Mouse (Mus musculus): Measurements from ENCODE around the gene 2810021J22Rik. TPM values are rescaled to one million over a fixed set of nuclear protein-coding genes. Genes with fewer than 3 reads are reported as not detected.
"Not testable (repeated sequence)": the region's sequence is repeated elsewhere in the genome, so short reads cannot be mapped to it uniquely, and the experiment has no call there.

2810021J22Rik gene
- 10 to 100 TPM in 3 of 4 experiments, 1 to 10 TPM in 1; 7.1 to 14.0 (median 12.1) TPM for total RNA-seq (2022)

DNA sequence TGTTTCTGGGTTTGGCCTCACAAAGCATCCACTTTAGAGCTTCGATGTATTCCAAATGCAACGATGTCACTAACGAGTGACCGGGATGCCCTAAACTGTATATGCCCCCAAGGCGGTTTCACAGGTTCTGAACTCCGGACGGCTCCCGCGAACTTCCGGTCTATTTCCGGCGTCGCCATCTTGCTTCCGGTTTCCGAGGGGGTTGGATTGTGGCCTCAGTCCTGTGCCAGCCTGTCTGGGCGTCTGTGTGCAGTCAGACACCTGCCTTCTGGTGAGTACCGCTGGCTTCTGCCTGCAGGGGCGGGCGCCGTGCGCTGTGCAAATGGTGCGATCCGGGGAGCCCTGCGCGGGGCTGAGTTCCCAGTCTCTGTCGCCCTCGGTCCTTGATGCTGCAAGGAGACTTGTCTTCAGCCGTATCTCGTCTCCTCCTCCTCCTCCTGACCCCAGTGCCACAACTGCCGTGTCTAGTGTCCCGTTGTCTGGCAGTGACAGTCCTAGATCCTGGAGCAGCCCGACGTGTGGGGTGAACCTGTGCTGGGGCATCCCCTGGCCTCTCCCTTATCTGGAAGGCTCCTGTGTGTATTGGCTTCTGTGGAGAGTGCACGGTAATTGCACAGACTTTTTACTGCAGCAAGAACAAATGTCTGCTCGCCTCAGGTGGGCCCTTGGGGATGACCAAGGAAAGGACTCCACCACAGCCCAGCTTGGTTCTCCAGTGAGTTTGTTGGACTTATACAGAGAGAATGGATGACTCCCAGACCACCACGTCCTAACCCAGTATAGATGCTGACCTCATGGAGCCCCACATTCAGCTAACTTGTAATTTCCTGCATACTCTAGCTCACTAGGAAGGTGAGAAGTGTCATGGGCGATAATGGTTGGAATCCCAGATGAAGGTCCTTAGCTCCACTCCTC is at the start of gene 2810021J22Rik:
Gene 2810021J22Rik (plus strand): TSS at position 178 of the 915 bp plus-strand sequence.
- DNase-seq (ENCODE audit: low spot score in 2 of 2): peak; percentile 78 to 81

DNA sequence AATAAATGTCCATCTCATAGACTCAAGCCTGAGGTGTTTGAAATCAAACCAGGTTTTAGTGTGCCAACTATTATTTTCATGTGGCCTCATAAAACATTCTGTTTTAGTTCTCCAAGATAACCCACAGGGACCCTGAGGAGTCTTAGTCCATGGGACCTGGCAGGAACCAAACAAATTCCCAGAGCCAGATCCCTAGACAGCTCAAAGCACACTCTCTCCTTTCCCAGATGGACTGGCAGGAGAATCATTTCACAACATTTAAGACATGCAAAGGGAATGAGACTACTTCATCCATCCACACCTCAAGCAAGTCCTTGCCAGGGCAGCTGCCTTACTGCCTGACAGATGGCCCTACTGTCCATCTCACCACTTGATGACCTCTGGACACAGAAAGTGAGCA is 38.1 kb upstream of the 2810021J22Rik start, which contains the start of gene Olfr312:
Gene Olfr312 (plus strand): TSS at position 301 of the 400 bp plus-strand sequence.
- not testable (repeated sequence) for DNase-seq (ENCODE audit: low spot score in 2 of 2)

DNA sequence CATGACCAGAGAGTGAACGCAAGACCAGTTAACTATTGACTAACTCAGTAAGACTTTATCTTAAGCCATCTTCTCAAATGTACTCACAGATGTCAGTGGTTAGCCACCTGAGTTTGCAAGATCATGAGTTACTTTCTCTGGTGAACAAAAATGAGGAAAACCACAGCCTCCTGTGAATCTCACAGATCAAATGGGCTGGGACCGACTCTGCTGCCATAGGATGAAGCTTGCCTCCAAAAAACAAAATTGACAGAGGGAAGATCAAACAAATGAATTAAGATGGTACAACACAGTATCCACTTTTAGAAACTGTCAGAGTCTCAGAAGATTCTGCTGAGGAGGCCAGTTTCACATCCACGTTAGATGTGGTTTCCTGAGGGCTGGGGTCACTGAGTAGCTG is 37.3 kb upstream of the 2810021J22Rik start:
- DNase-seq (ENCODE audit: low spot score in 2 of 2): no peak

DNA sequence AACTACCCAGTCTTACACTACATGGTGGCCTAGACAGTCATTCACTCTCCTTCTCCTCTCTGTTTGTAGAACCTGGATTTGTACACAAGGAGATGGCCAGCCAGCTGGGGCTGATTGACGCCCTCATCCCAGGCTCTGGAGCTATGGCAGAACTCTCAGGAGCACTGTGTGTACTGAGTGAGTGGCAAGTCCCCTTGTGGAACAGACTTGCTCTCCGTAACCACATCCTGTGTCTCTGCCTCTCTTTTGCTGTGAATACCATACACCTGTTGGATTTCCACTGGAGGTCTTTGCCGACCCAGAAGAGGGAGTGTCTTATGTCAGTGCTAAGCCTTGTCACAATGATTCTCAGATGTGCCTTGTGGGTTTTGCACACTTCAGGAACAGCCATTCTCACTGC is 34.5 kb upstream of the 2810021J22Rik start:
- not testable (repeated sequence) for DNase-seq (ENCODE audit: low spot score in 2 of 2)

DNA sequence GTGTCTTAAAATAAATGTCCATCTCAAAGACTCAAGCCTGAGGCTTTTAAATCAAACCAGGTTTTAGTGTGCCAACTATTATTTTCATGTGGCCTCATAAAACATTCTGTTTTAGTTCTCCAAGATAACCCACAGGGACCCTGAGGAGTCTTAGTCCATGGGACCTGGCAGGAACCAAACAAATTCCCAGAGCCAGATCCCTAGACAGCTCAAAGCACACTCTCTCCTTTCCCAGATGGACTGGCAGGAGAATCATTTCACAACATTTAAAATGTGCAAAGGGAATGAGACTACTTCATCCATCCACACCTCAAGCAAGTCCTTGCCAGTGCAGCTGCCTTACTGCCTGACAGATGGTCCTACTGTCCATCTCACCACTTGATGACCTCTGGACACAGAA is 28.1 kb upstream of the 2810021J22Rik start, which contains the start of gene Olfr311:
Gene Olfr311 (plus strand): TSS at position 301 of the 400 bp plus-strand sequence.
- not testable (repeated sequence) for DNase-seq (ENCODE audit: low spot score in 2 of 2)

DNA sequence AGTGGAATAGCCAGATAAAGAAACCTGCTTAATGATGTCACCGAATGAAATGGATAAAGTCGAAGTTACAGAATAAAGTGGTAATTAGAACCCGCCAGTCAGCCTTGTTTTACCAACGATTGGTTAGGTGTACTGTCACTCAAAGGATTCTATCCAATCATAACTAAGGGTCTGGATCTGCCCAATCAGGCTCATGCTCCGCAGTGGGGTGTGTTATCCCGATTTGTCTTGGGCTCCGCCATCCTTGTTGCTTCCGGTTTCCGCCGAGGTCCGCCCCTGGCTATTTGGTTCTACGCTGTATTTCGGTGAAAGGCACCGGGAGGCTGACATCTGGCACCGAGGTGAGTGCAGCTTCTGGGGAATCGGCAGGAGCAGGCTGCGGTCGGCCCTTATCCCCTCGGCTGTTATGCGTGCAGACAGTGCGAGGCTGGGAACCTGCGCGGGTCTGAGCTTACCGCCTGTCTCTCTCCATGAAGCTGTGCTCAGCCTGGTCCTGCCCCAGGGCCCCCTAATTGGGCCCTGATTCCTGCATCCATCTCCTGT is 20.0 kb upstream of the 2810021J22Rik start, which contains the start of gene Gm12258:
Gene Gm12258 (plus strand): TSS at position 240 of the 543 bp plus-strand sequence.
- DNase-seq (ENCODE audit: low spot score in 2 of 2): peak; percentile 89 to 92

DNA sequence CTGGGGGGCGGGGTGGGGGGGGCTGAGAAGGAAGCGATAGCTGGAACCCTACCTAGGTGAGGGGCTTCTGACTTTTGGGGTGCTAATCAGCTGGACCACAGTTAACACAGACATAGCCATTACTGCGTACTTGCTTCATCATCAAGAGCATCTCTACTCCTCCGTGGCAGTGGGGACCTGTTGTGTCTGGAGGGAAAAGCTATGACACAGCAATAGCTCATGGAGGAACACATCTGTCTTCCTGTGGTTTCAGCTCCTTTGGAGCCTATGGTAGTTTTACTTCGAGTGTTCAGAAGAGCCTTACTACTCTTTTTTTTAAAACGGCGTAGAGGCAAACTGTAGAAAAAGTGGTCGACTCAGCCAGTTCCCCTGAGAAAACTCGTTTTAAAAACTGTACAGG is 19.4 kb upstream of the 2810021J22Rik start:
- no peak for DNase-seq (ENCODE audit: low spot score in 2 of 2)

DNA sequence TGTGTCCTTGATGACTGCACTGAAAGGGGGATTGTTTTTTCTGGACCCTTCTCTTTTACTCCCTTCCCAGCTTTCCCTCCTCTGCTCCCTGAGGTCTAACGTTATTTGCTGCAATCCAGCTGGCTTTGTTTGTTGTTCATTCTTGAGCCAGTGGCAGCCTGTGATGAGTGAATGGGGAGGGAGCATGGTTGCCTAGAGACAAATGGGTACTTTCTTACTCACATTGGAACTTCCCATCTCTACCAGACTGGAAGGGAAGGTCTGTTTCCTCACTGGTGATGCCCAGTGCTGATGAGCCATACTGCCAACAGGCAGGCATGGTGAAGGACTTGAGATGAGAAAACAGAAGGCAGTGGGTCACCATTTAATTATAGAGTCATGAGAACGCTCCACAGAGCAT is 17.3 kb upstream of the 2810021J22Rik start:
- no peak for DNase-seq (ENCODE audit: low spot score in 2 of 2)

DNA sequence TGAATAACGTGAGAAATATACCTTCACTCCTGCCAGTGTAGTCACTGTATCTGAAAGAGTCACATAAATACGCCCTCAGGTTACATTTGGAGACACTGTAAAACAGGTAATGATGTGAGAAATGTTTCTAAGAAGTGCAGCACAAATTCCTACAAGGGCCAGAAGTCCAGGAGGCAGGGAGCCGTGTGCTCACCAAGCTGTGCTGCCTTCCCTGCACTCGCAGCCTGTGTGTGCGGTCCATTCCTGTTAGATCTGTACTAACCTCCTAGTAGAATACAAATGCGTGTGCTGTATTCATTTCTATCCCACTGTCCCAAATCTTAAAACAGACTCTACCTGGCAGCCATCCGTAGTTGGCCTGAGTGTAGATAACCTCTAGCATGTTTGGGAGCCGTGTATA is 6.3 kb upstream of the 2810021J22Rik start:
- no peak for DNase-seq (ENCODE audit: low spot score in 2 of 2)

DNA sequence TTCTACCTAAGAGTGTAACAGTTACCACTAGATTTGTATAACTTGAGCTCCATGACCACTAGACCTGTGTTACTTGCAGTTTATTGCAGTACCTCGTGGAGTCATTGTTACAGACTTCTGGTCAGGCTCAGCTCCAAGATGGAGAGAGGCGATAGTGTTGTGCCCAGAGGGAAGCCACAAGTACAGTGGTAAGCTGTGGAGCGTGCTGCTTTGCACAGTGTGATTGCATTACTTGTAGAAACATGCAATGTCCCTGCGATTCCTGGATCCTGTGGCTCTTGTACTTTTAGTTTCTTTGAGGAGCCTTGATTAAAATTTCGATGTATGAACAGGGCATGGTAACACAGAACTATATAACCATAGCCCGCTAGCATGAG is 926 bp downstream of the 2810021J22Rik start:
- DNase-seq (ENCODE audit: low spot score in 2 of 2): no peak

DNA sequence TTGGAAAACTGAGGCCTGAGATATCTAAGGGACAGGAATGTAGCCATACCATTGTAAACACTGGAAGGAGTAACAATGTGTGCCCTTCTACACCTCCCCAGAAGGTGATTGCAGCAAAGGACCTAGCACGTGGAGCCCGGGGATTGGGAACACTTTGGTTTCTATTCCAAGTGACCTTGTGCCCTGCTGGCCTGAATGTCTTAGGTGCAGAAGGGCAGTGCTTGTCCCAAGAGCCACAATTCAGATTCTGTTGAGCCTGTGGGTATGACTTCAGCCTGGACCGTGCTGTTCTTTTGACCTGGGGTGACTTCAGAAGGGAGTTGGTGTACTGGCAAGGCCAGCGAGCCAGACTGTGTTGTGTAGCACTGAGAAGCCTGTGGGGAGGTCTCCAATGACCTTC is 3.9 kb downstream of the 2810021J22Rik start:
- no peak for DNase-seq (ENCODE audit: low spot score in 2 of 2)

DNA sequence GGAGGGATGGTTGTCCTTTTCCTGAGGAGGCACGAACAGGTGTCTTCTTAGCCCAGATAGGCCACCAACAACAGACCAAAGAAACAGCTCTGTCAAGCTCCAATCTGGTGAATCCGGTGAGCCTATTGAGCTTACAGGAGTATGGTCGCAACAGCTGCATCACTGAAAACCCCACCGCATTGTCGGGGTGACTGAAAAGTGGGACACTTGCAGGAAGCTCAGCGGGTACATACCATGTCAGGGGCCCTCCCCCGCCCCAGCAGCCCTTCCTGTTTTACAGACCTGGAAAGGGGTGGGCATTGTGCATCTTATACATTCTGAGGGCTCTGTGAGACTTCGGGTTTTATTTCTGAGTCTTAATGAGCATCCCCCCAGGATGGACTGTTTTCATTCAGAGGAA is 16.7 kb downstream of the 2810021J22Rik start:
- no peak for DNase-seq (ENCODE audit: low spot score in 2 of 2)

DNA sequence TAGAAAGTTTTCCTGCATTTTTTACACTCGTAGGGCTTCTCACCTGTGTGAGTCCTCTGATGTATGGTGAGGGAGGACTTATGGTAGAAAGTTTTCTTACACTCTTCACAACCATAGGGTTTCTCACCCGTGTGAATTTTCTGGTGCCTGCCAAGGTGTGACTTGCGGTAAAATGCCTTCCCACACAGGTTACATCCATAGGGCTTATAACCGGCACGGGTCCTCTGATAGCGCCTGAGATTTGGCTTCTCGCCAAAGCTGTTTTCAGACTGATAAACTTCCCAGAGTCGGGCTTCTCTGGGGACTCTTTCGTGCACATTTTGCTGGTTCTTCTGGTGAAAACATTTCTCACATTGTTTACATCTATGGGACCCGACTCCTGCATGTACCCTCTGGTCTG is 23.5 kb downstream of the 2810021J22Rik start:
- DNase-seq (ENCODE audit: low spot score in 2 of 2): no peak

DNA sequence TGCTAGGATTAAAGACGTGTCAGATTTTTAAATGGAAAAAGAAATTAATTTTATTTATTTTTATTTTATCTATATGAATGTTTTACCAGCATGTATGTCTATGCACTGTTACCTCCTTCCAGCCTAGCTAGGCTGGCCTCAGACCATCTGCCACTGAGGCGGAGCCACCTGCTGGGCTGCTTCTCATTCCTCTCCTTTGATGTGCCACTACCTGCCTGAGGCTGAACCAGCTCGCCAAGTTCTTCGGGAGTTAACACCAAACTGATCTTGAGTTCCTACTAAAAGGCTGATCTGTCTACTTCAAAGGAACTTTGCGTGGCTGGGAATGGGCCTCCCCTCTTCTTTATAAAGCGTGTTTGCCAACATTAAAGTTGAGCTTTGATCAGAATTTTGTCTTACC is 27.4 kb downstream of the 2810021J22Rik start:
- no peak for DNase-seq (ENCODE audit: low spot score in 2 of 2)

DNA sequence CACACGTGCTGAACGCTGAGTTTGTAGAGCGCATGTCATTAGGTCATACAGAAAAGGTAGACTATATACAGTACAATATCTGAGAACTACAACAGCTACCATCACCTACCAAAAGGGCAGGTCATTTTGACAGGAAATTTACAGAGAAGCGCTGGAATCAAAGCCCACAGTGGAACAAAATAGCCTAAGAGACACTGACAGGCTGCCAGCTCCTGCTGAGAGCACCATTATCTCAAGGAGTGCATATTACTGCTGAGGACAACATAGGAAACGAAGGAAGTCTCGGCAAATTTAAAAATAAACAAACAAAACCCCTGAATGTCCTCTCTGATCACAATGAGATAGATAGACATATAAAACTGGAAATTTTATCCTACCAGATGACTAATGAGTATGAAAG is 30.5 kb downstream of the 2810021J22Rik start:
- DNase-seq (ENCODE audit: low spot score in 2 of 2): no peak

DNA sequence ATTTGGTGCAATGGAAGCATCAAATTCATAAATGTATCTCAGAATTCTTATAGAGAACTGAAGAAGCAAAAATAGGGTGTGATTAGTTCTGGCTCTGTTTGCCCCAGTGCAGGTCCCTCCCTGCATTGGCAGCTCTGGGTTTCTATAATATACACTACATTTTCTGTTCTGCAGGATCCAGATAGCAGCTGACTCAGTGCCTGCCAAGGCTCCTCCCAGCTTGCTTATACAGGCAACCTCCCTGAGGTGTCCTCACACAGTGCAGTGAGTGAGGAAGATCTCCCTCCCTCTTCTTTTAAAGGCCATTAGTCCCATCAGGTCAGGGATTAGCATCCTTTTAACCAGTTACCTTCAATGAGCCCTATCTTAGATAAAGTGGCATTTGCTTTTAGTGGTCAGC is 34.1 kb downstream of the 2810021J22Rik start:
- DNase-seq (ENCODE audit: low spot score in 2 of 2): no peak

DNA sequence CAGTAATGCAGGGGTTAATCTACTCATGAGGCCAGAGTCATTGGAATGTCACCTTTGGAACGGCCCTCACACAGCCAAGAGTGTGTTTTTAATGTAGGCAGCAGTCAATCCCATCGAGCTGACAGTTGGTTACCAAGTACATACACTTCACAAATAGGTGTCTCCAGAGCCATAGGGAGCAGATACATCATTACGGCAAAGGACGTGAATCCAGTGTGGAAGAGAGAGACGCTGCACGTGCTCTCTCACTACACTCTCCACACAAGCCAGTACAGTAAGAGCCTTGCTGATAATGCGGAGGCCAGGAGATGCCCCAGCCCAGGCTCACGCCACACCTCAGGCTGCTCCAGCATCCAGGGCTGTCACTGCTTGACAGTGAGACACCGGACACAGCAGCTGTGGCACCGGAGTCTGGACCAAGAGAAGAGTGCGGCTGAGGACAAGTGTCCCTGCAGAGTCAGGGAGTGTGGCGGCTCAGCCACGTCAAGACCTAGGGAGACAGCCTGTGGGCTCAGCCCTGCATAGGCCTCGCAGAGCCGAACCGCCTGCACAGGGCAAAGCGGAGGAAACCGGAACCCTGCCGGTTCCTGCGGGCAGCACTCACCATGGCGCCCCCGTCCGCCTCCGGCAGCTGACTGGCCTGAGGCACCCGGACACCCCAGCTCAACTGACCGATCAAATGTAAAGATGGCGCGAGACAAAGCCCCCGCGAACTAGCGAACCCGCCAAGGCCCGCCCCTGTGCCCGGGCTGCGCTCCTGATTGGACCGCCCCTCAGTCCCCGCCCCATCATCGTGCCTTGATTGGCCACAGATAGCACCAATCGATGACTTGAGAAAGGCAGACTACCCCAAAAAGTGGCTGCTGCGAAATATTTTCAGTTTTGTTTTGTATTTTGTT is 36.7 kb downstream of the 2810021J22Rik start, which contains the start of gene Zfp39:
Gene Zfp39 (minus strand): TSS at position 715 of the 899 bp plus-strand sequence.
- DNase-seq (ENCODE audit: low spot score in 2 of 2): peak; percentile 92 to 96

DNA sequence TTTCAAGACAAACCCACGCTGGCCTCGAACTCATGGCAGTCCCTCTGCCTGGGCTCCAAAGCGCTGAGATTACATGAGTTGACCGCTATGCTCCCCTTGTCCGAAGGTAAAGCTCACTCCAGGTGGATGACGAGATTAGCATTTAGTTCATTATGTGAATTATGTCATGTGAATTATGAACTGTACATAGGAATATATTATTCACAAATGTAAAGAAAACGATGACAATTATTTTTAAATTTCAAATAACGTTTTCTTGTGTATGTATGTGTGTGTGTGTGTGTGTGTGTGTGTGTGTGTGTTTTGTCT is 37.3 kb downstream of the 2810021J22Rik start:
- no peak for DNase-seq (ENCODE audit: low spot score in 2 of 2)

DNA sequence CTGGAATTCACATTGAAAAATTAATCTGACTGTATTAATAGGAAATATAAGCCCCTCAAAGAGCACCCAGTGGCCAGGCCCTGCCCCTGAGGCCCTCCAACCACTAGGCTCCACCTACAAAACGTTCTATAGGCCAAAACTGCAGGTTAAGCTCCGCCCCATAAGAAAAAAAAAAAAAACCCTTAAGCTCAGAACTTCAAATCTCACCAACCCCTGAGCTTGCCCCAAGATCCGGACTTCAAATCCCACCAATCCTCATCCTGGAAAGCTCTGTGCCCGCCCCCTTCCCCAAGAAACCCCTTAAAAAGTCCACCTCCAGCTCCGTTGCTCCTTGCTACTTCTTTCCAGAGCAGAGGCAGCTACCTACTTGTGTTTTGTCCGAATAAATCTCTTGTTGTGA is 37.8 kb downstream of the 2810021J22Rik start:
- no peak for DNase-seq (ENCODE audit: low spot score in 2 of 2)

DNA sequence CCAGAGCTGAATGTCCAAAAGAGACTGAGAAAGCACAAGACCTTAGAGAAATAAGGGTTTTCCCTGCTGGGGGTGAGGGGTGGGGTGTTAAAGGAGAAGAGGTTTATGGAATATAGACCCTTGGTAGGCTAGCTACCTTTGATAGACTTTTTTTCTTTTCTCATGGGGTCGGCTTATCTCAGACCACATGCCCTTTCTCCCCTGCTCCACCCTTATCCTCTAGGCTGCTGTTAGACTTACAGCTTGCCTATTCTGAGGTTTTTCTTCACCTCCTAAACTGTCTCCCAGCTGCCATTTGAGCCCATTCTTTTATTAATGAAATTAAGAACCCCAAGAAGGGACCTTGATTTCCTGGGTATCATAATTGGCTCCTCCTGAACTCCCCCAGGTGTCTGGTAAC is 46.8 kb downstream of the 2810021J22Rik start:
- no peak for DNase-seq (ENCODE audit: low spot score in 2 of 2)

DNA sequence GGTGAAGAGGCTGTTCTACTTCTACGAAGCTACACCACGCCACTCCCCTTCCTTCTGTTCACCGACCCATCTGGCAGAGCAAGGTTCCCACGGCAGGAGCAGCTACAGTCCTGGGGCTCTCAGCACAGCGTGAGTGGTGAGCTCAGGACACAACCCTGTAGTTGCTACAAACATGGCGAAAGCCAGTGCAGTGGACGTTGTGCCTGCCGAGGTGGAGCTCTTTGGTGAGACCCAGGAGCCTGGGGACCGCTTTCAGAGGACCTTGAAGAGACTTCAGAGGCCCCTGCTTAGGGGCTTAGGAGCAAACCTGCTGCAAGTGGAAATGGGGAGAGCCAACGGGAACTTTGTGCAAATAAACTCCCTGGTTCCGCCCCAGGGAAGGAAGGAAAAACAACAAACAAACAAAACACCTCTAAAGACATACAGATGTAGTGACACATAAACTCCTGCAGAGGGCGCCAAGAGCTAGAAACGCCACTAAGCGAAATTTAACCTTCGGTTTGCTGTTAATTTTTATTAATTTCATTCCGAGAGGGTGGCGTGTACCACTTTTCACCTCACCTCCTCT is 47.5 kb downstream of the 2810021J22Rik start:
- no peak for DNase-seq (ENCODE audit: low spot score in 2 of 2)
